Mouse (Mus musculus) embryo, embryonic 10.5 days (tissue): ENCODE results near the gene Selenos.
A peak's percentile ranks its signal among the peaks of the same experiment; 100 is the strongest.

Experiments
- DNase-seq: peaks from one replicate; pipeline ENCODE4 v3.0.0-alpha.2; 2015; ENCODE audit warnings: low spot score

Gene Selenos

GRCm38 (mm10) chr7:66087652-66088051, 8.2 kb downstream of the Selenos start:
- DNase-seq, result no peak

DNA sequence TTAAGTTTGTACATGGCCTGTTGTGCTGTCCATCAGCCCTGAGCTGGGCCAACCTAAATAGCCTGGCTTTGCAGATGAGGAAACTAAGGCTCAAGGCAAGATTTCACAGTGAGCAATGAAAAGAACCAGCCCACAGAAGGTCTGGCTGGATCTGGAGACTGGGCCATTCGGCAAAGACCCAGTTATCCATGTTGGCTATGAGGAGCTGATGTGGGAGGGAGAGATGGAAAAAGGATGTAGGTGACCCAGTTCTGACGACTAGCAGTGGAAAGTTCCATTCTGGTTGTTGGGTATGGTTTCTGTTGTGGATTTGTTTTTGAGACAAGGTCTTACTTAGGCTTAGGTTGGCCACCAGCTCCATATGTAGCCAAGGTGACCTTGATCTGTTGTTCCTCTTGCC, 8.6 kb downstream of the Selenos start:
- DNase-seq, result no peak

DNA sequence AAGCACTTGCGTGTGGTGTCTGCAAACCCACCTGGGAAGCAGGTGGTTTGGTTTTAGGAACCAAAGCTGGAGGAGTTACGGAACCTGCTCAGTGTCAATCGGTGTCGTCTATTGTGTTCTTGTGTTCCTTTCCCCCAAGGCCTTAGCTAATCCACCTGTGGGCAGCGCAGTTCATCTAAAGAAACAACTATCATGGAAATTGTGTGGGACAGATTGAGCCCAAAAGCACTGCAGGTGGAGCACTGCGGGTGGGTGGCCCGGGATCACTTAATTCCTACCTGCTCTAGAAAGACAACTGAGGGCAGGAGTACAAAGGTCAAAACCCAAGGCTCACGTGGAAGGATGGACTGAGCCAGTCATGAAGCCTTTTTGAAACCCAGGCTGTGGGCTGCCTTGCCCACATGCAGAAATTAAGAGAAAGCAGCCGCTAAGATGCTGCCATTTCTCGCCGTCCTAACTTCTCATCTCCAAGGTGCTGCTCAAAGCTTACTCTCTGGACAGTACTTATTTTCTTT, 11.3 kb downstream of the Selenos start:
- DNase-seq, result no peak

DNA sequence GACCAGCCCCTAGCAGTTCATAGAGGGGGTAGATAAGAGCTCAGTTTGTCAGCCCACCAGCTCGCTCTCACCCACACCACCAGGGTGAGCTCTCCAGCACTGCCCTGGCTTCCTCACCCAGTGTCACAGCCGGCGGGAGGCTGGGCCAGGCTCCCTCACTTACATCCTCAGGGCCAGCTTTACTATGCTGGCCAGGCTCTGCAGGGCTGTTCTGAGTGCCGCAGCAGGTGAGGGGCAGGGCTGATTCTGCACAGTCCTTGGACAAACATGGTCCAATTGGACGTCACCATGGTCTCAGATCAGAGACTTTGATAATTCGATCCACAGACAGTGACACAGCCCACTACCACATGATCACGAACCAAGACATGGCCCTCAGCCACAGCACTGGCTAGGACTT, 12.1 kb downstream of the Selenos start:
- DNase-seq, result no peak

GRCm38 (mm10) chr7:66092656-66093055, 13.2 kb downstream of the Selenos start:
- DNase-seq, result no peak

GRCm38 (mm10) chr7:66094141-66094540, 14.7 kb downstream of the Selenos start:
- DNase-seq, result no peak

DNA sequence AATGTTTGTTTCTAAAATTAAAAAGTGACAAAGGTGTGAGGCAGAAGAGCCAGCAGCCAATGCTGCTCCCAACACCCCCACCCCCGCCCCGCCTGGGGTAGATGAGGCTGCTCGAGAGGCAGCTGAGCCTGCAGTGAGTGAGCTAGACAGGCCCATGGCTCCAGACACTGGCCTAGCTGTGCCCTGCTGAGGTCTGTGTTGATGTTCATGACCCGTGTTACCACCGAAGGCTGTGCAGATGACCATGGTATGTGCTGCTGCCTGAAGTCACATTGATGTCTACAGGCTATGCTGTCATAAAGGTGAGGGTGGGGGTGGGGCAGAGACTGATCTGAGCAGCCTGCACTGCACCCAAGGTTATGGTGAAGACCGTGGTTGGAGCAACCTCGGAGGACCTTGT, 19.4 kb downstream of the Selenos start:
- DNase-seq, result no peak

DNA sequence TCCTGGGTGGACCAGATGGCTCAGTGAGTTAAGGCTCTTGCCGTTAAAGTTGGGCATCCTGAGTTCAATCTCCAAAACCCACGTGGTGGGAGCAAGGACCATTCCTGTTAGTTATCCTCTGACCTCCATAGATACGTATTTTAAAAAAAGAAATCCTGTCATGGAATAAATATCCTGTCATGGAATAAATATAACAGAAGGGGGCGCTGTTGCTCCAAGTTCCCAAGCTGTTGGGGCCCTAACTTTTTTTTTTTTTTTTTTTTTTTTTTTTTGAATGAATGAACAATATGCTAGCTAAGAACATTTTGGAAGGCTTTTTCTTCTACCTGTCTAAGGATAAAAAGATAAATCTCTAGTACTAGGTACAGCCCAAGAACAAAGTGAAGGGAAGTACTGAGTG, 22.4 kb downstream of the Selenos start:
- peak; percentile 79 for DNase-seq

- DNase-seq, result no peak
Measured at GRCm38 (mm10) chr7:66104531-66104930, 25.1 kb downstream of the Selenos start.

GRCm38 (mm10) chr7:66105771-66106170, 26.3 kb downstream of the Selenos start:
- no peak for DNase-seq

GRCm38 (mm10) chr7:66106581-66107056, 27.2 kb downstream of the Selenos start:
- no peak for DNase-seq

GRCm38 (mm10) chr7:66107206-66107605, 27.8 kb downstream of the Selenos start:
- DNase-seq, result no peak

GRCm38 (mm10) chr7:66107930-66108329, 28.5 kb downstream of the Selenos start:
- peak; percentile 68 for DNase-seq

DNA sequence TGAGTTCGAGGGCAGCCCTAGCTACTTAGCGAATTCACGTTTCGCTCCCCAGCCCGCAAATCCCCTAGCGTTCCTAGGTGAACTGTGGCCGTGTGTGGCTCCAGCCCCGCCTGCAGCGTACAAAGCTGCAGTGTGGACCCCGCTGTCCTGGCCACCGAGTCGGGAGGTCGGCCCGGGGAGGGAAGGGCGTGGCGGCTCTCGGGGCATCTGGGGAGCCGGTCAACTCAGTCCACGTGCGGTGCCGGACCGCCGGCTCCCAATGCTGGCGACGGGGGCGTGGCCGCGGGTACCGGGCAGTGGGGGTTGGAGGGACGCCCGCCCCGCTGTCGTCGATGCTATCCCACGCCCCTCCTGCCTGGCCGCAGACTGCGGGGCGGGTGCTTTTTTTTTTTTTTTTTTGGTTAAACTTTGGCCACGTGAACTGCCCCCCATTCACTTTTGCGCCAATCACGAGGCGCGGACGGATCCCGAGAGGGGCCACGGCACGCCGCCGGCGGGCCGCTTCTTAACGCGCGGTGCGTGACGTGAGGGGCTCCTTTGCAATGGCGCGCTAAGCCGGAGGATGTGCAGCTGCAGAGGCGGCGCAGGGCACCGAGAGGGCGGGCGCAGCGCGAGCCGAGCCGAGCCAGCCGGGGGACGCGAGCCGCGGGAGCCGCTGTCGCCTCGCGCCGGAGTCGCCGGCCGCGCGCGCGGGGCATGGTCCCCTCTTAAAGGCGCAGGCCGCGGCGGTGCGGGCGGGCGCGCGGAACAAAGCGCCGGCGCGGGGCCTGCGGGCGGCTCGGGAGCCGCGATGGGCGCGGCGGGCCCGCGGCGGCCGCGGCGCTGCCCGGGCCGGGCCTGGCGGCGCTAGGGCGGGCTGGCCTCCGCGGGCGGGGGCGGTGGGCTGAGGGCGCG, 29.8 kb downstream of the Selenos start, which contains the start of gene Chsy1:
TSS of gene Chsy1 (plus strand) at position 555 of the 894 bp plus-strand sequence.
- DNase-seq, result peak; percentile 94

DNA sequence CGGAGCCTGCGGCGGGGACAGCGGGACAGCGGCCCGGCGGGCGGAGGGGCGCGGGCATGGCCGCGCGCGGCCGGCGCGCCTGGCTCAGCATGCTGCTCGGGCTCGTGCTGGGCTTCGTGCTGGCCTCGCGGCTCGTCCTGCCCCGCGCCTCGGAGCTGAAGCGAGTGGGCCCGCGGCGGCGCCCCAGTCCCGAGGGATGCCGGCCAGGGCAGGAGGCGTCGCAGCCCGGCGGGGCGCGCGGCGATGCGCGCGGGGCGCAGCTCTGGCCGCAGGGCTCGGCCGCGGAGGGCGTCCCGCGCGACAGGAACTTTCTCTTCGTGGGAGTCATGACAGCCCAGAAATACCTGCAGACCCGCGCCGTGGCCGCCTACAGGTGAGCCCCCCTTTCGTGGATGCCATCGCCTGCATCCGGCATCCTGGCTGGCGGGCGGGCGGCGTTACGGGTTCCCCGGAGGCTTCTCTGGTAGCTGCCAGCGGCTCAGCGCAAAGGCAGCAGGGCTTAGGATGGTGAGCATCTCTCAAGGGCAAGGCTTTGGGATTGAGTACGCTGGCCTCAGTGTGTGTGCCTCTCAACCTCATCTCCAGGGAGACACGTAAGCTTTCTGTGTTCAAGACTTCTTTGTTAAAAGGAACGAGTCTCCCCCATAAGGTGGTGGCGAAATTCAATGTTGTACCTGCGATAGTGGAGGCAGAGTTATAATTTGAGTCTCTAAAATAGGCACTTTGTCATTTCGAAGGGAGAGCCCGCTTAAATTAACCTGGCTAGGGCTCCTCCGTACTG, 30.6 kb downstream of the Selenos start:
- DNase-seq, result peak; percentile 62

DNA sequence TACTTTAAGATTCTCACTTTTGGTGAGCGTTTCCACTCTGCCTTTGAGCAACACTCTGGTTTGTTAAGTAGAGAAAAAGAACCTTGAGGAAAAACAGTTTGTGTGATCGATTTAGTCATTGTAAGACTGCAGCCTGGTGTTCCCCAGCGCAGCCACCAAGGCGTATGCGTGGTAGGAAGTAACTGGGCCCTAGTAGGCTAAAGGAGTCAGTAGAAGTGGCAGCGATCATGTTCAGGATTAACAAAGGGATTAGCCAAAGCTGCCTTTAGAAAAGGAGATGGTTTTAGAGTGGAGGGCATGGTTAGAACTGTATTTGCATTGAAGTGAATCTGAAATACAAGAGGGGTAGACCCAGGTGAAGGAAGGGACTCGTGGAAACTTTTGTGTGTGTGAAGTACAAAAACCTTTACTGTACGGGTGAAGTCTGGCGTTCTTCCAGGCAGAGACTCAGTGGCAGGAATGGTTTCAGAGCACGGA, 31.2 kb downstream of the Selenos start:
- peak; percentile 58 for DNase-seq

- no peak for DNase-seq
Measured at GRCm38 (mm10) chr7:66111211-66111610, 31.8 kb downstream of the Selenos start.

DNA sequence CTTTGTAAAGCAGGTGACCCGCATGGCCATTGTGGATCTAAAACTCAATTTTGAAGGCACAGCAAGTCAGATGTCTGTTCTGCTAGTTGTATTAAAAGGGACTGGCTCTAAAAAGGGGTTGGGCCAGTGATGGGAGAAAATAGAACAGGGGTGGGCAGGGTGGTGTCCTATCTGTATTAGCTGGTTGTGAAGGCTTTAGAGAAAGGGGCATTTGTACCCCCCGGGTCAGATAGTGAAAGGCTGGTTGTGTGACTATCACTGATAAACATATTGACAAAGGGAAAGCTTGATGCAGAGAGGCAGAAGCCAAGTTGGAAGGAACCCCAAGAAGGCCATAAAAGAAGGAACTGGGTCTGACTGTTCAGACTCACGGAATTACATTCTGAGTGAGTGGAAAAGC, 34.1 kb downstream of the Selenos start:
- no peak for DNase-seq

- DNase-seq, result no peak
Measured at GRCm38 (mm10) chr7:66115821-66116343, 36.4 kb downstream of the Selenos start.

DNA sequence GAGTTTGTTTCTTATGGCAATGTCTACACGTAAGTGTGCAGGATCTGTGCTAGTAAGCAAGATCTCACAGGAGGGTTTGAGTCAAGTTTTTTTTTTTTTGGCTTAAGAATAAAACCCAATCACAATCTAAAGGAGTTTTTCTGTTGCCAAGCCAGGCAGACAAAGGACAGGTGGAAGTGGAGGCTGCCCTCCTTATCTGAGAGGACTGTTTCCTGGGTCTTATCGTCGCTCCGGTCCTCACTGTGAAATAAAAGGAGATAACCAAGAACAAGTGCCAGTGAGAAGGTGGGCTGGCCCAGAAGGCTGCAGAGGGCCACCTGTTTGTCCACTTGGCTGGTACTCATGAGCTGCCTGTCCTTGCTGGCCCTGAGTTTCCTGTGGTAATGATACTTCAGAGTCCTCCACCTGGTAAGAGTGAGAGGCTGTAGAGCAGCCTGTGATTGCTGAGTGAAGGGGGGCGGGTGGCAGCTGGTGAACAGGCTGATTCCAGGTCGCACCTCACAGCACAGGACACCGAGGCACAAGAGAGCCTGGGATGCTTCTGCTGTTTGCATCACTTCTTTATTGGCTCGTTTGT, 37.5 kb downstream of the Selenos start:
- no peak for DNase-seq

GRCm38 (mm10) chr7:66118046-66118445, 38.6 kb downstream of the Selenos start:
- DNase-seq, result no peak

GRCm38 (mm10) chr7:66118796-66119195, 39.3 kb downstream of the Selenos start:
- DNase-seq, result no peak
